Comparison of ENCODE assay signal across 8 mouse cellular contexts in the genomic region with DNA sequence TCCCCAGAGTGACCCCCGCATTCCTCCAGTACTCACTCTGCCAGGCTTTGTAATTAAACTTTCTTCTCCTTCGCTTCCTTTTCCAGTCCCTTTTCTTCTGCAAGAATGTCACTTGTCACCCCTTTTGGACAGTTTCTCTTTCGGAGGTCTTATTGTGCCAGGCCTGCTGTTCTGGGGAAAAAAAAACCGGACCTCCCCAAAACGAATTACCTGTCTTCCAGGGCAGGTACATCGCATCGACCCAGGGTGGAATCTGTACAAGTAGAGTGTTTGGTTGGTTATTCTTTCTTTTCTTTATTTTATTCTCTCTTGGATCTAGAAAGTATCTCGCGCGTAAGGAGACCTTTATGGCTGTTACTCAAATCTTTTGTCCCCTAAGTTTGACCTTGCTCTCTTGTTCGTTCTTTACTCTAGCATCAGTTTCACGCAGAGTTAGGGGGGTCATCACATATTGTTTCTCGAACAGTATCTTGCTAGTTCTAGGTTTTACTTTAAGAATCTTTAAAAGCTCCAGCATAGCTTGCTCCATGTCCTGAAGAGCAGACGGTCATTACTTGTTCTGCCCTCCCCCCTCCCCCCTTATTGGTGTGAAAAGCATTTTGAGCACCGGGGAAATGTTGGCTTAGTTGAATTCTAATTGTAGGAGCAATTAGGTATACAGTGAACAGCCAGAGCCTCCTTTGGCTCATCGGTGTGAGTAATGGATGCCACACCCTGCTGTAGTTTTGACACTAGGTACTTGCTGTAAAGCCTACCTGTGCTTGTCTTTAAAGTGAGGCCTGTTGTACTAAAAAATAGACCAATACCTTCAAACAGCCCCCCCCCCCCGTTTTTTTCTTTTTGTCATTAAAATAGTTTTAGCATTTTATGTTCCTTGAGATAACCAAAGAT. TPM values are rescaled to one million over a fixed set of nuclear protein-coding genes. Genes with fewer than 3 reads are reported as not detected.
DNase-seq lines count a peak whose midpoint lies in the region; ATAC-seq and TF ChIP-seq lines count a peak whose summit lies in the region.

No protein-coding gene starts in this region.

- WGBS in lung, postnatal 0 days: 3% methylated on average over 17 of the region's 17 CpGs
- WGBS in hindbrain, embryonic 16.5 days: 4% methylated on average over 17 of the region's 17 CpGs
- 4% methylated on average over 17 of the region's 17 CpGs for WGBS in midbrain, postnatal 0 days

- H3K4me3 ChIP-seq in lung, postnatal 0 days (ENCODE audit: low read depth, low read length): peak overlapping the region; percentile 80
- peak overlapping the region; percentile 85 for H3K4me3 ChIP-seq in hindbrain, embryonic 16.5 days (ENCODE audit: low read length)
- H3K4me3 ChIP-seq in midbrain, postnatal 0 days (ENCODE audit: low read depth, low read length): peak overlapping the region; percentile 90

- peaks cover 10% of the 10 kb centered on the region; the same call in 1 of the 2 replicates for H3K4me1 ChIP-seq in lung, postnatal 0 days (ENCODE audit: insufficient read depth, low read depth, low read length)
- H3K4me1 ChIP-seq in hindbrain, embryonic 16.5 days (ENCODE audit: control insufficient read depth, insufficient read depth, low read depth, low read length): peaks cover 8% of the 10 kb centered on the region
- no peaks in the 10 kb centered on the region for H3K4me1 ChIP-seq in midbrain, postnatal 0 days (ENCODE audit: insufficient read depth, low read length)

- no peak for TF ChIP-seq EP300 in lung, postnatal 0 days (IDR thresholded peaks at IDR 0.05)

- no peak for ATAC-seq in lung, postnatal 0 days
- no peak for ATAC-seq in hindbrain, embryonic 16.5 days
- ATAC-seq in midbrain, postnatal 0 days (ENCODE audit: low FRiP score): no peak

- intact Hi-C loops in left cerebral cortex, postnatal 36 days (cut with DNase I): loop anchor here (5.0 kb wide), 1 partner anchor 57 kb away; no protein-coding TSS in a partner anchor

- no peak for TF ChIP-seq CTCF in lung, postnatal 0 days (IDR thresholded peaks at IDR 0.05)
- no peak for TF ChIP-seq CTCF in midbrain, postnatal 0 days (IDR thresholded peaks at IDR 0.05)

- H3K9me3 ChIP-seq in lung, postnatal 0 days (ENCODE audit: low read length): no peaks in the 10 kb centered on the region
- H3K9me3 ChIP-seq in hindbrain, embryonic 16.5 days (ENCODE audit: control insufficient read depth, low read length): no peaks in the 10 kb centered on the region
- no peaks in the 10 kb centered on the region for H3K9me3 ChIP-seq in midbrain, postnatal 0 days (ENCODE audit: low read length)

- H3K4me2 ChIP-seq in lung, postnatal 0 days (replicated peaks; ENCODE audit: low read depth, low read length): peak overlapping the region; percentile 59
- H3K4me2 ChIP-seq in hindbrain, embryonic 16.5 days (ENCODE audit: low read length): peak overlapping the region; percentile 71
- H3K4me2 ChIP-seq in midbrain, postnatal 0 days (ENCODE audit: low read depth, low read length, poor library complexity, severe bottlenecking): peak overlapping the region; percentile 82

- no peaks in the 10 kb centered on the region for H3K27me3 ChIP-seq in lung, postnatal 0 days (replicated peaks; ENCODE audit: insufficient read depth, low read length)
- no peaks in the 10 kb centered on the region for H3K27me3 ChIP-seq in hindbrain, embryonic 16.5 days (replicated peaks; ENCODE audit: control insufficient read depth, insufficient read depth, low read length)
- no peaks in the 10 kb centered on the region for H3K27me3 ChIP-seq in midbrain, postnatal 0 days (ENCODE audit: insufficient read depth, low read length)

- DNase-seq in lung, postnatal 0 days (ENCODE audit: low spot score): no peak
- DNase-seq in lung, postnatal 25 days (ENCODE audit: low spot score): no peak
- peak; percentile 36 for DNase-seq in embryo, embryonic 11 days
- no peak for DNase-seq in midbrain, postnatal 0 days (ENCODE audit: low spot score)
- no peak for DNase-seq in left cerebral cortex, postnatal 36 days (ENCODE audit: low spot score in 2 of 2)
- DNase-seq in spleen, adult 12 weeks (ENCODE audit: low spot score): no peak
- no peak for DNase-seq in thymus, postnatal 10 days (ENCODE audit: low spot score in 2 of 2)

- peak overlapping the region; percentile 86 for H3K9ac ChIP-seq in lung, postnatal 0 days (replicated peaks; ENCODE audit: low read depth)
- H3K9ac ChIP-seq in hindbrain, embryonic 16.5 days (ENCODE audit: low read depth, low read length): peak overlapping the region; percentile 91
- H3K9ac ChIP-seq in midbrain, postnatal 0 days (replicated peaks; ENCODE audit: low read length, poor library complexity, severe bottlenecking): peak overlapping the region; percentile 87

- peak overlapping the region; percentile 97 for H3K27ac ChIP-seq in lung, postnatal 0 days (ENCODE audit: low read length)
- H3K27ac ChIP-seq in hindbrain, embryonic 16.5 days (ENCODE audit: low read depth, low read length): peak overlapping the region; percentile 80; the same call in 1 of the 2 replicates
- H3K27ac ChIP-seq in midbrain, postnatal 0 days (ENCODE audit: low read depth, low read length): no peak overlapping the region

- no peaks in the 10 kb centered on the region for H3K36me3 ChIP-seq in lung, postnatal 0 days (ENCODE audit: insufficient read depth, low read length)
- H3K36me3 ChIP-seq in hindbrain, embryonic 16.5 days (ENCODE audit: control insufficient read depth, insufficient read depth, low read length): no peaks in the 10 kb centered on the region
- no peaks in the 10 kb centered on the region for H3K36me3 ChIP-seq in midbrain, postnatal 0 days (ENCODE audit: insufficient read depth, low read length)

RNA-seq across cellular contexts. Expression of gene Usp25, which starts 1.1 kb away (rescaled TPM):
- 19.2 and 21.8 TPM in 2 replicates for polyA plus RNA-seq in lung, postnatal 0 days (2015; fragmentation: Nextera tagmentation; extraction: Ambion mirVana)
- 6.4 and 10.2 TPM in 2 replicates for polyA plus RNA-seq in hindbrain, embryonic 16.5 days (2015; fragmentation: Nextera tagmentation; extraction: Ambion mirVana)
- 12.6 and 21.9 TPM in 2 replicates for total RNA-seq in midbrain, postnatal 0 days (2014; rRNA removed)
- 6.1 and 6.8 TPM in 2 replicates for polyA plus RNA-seq in midbrain, postnatal 0 days (2015; fragmentation: Nextera tagmentation; extraction: Ambion mirVana)
- total RNA-seq in left cerebral cortex, postnatal 36 days (2021): 10 to 100 TPM; 31.9 TPM
